10 mouse cellular contexts compared by ENCODE assay signal in genomic region chr1:75652987-75653573, GRCm38 (mm10).
DNase-seq lines count a peak whose midpoint lies in the region; ATAC-seq and TF ChIP-seq lines count a peak whose summit lies in the region.
"Had no signal": no experiment of that assay in that cellular context is flagged by ENCODE, and none has a peak within 500 bp of the region (broad histone marks: within the 10 kb centered on the region; RNA-seq: fewer than 3 reads in every experiment).

No protein-coding gene starts in this region.

- H3K36me3 ChIP-seq in heart, embryonic 16.5 days (ENCODE audit: control insufficient read depth, insufficient read depth), result no peaks in the 10 kb centered on the region
- no peaks in the 10 kb centered on the region for H3K36me3 ChIP-seq in heart, adult 2 months (ENCODE audit: control insufficient read depth, insufficient read depth, low read length)
- H3K36me3 ChIP-seq in forebrain, embryonic 14.5 days (ENCODE audit: control insufficient read depth, insufficient read depth, low read length), result no peaks in the 10 kb centered on the region
- no peaks in the 10 kb centered on the region for H3K36me3 ChIP-seq in hindbrain, embryonic 13.5 days

- intact Hi-C loops in heart, adult 2 months (cut with DNase I), result loop anchor here (1.0 kb wide), 1 partner anchor 1863 kb away; no protein-coding TSS in a partner anchor
- intact Hi-C loops in left cerebral cortex, postnatal 4 days (cut with DNase I), result loop anchor here (2.0 kb wide), 1 partner anchor 1862 kb away; the partner anchor contains the start of gene Epha4
- intact Hi-C loops in left cerebral cortex, postnatal 36 days (cut with DNase I), result loop anchor here (2.0 to 5.0 kb wide), 2 partner anchors 274 to 1864 kb away; no protein-coding TSS in a partner anchor

- no peak for TF ChIP-seq POLR2A in heart, adult 2 months (IDR thresholded peaks at IDR 0.05; ENCODE audit: insufficient read depth, low read depth, low read length)

- WGBS in heart, embryonic 16.5 days, result 60% methylated on average over 3 of the region's 3 CpGs
- WGBS in heart, adult 2 months, result 66% methylated on average over 3 of the region's 3 CpGs
- WGBS in forebrain, embryonic 14.5 days, result 48% methylated on average over 3 of the region's 3 CpGs
- WGBS in hindbrain, embryonic 13.5 days, result 62% methylated on average over 3 of the region's 3 CpGs

- TF ChIP-seq CTCF in heart, adult 2 months (IDR thresholded peaks at IDR 0.05), result no peak

- peak overlapping the region; percentile 59 for H3K4me2 ChIP-seq in heart, embryonic 16.5 days (ENCODE audit: low read depth, low read length)
- H3K4me2 ChIP-seq in forebrain, embryonic 14.5 days (ENCODE audit: low read length), result peak overlapping the region; percentile 31; the same call in 1 of the 2 replicates
- H3K4me2 ChIP-seq in hindbrain, embryonic 13.5 days, result no peak overlapping the region

- no peaks in the 10 kb centered on the region for H3K9me3 ChIP-seq in heart, embryonic 16.5 days (replicated peaks; ENCODE audit: control insufficient read depth, low read length)
- H3K9me3 ChIP-seq in forebrain, embryonic 14.5 days (replicated peaks; ENCODE audit: control insufficient read depth, low read length), result no peaks in the 10 kb centered on the region
- H3K9me3 ChIP-seq in hindbrain, embryonic 13.5 days, result no peaks in the 10 kb centered on the region

- DNase-seq in heart, adult 2 months, result no peak
- DNase-seq in left cerebral cortex, postnatal 4 days, result peak; percentile 25
- no peak for DNase-seq in left cerebral cortex, postnatal 36 days (ENCODE audit: low spot score in 2 of 2)
- no peak for DNase-seq in forebrain, embryonic 14.5 days (ENCODE audit: low spot score)
- no peak for DNase-seq in thymus, postnatal 4 days
- DNase-seq in urinary bladder, adult 18-20 months (ENCODE audit: low spot score in 2 of 2), result no peak
- DNase-seq: thymus, adult 18-20 months had no signal

- H3K4me3 ChIP-seq in heart, embryonic 16.5 days (ENCODE audit: low read length), result no peak overlapping the region
- H3K4me3 ChIP-seq in heart, adult 2 months, result no peak overlapping the region
- no peak overlapping the region for H3K4me3 ChIP-seq in forebrain, embryonic 14.5 days (ENCODE audit: low read depth, low read length)
- no peak overlapping the region for H3K4me3 ChIP-seq in hindbrain, embryonic 13.5 days

- H3K9ac ChIP-seq in heart, embryonic 16.5 days (ENCODE audit: low read length), result no peak overlapping the region
- no peak overlapping the region for H3K9ac ChIP-seq in heart, adult 2 months (ENCODE audit: low read depth, low read length)
- H3K9ac ChIP-seq in forebrain, embryonic 14.5 days (ENCODE audit: low read length), result no peak overlapping the region
- no peak overlapping the region for H3K9ac ChIP-seq in hindbrain, embryonic 13.5 days

- H3K79me2 ChIP-seq in heart, adult 2 months (replicated peaks; ENCODE audit: control insufficient read depth, insufficient read depth, low read length), result no peaks in the 10 kb centered on the region

- no peaks in the 10 kb centered on the region for H3K4me1 ChIP-seq in heart, embryonic 16.5 days (ENCODE audit: control insufficient read depth, insufficient read depth, low read length)
- H3K4me1 ChIP-seq in heart, adult 2 months (ENCODE audit: control insufficient read depth, insufficient read depth, low read length), result no peaks in the 10 kb centered on the region; the same call in 1 of the 2 replicates
- peaks cover 8% of the 10 kb centered on the region; the same call in 1 of the 2 replicates for H3K4me1 ChIP-seq in forebrain, embryonic 14.5 days (ENCODE audit: control insufficient read depth, insufficient read depth, low read length)
- peaks cover 11% of the 10 kb centered on the region for H3K4me1 ChIP-seq in hindbrain, embryonic 13.5 days (replicated peaks)

- no peaks in the 10 kb centered on the region for H3K27me3 ChIP-seq in heart, embryonic 16.5 days (ENCODE audit: control insufficient read depth, insufficient read depth, low read length)
- no peaks in the 10 kb centered on the region for H3K27me3 ChIP-seq in heart, adult 2 months (ENCODE audit: control insufficient read depth, insufficient read depth, low read length)
- no peaks in the 10 kb centered on the region for H3K27me3 ChIP-seq in forebrain, embryonic 14.5 days (replicated peaks; ENCODE audit: control insufficient read depth, insufficient read depth, low read length)
- H3K27me3 ChIP-seq in hindbrain, embryonic 13.5 days, result 0 out of 2 replicates have a peak, but pooled peaks cover 14% of the 10 kb centered on the region

- no peak for TF ChIP-seq EP300 in heart, adult 2 months (IDR thresholded peaks at IDR 0.05; ENCODE audit: insufficient read depth, low read depth, low read length)

- no peak for ATAC-seq in heart, embryonic 16.5 days (replicated peaks; ENCODE audit: extremely low read depth, insufficient read depth, low FRiP score)
- peak; percentile 44 for ATAC-seq in forebrain, embryonic 14.5 days
- peak; percentile 65 for ATAC-seq in hindbrain, embryonic 13.5 days (ENCODE audit: low FRiP score)

- no peak overlapping the region for H3K27ac ChIP-seq in heart, embryonic 16.5 days (ENCODE audit: low read length)
- no peak overlapping the region for H3K27ac ChIP-seq in heart, adult 2 months
- H3K27ac ChIP-seq in forebrain, embryonic 14.5 days (ENCODE audit: low read depth, low read length), result no peak overlapping the region
- H3K27ac ChIP-seq in hindbrain, embryonic 13.5 days, result no peak overlapping the region
- H3K27ac ChIP-seq: left cerebral cortex, adult 2 months had no signal
